Mouse (Mus musculus) v-Abl transformed pro-B cells (cell line): ENCODE data around the gene Snx29.

Experiments used
- in situ Hi-C, 2 experiments: fragments of 400-800 bp; cut with MboI; formaldehyde crosslinking; loops; one replicate each; pipeline ENCODE4 v1.15.1; 2025; ENCODE audit not compliant: unreplicated experiment in 2 of 2

The Snx29 gene

GRCm38 (mm10) chr16:11782082-11782481 lies 459.4 kb downstream of the Snx29 start:
- in situ Hi-C loops = no loop called here

- in situ Hi-C loops = no loop called here
These were observed 460.6 kb downstream of the Snx29 start for GRCm38 (mm10) chr16:11783337-11783736.

- in situ Hi-C loops = no loop called here
These were observed 461.6 kb downstream of the Snx29 start for GRCm38 (mm10) chr16:11784354-11784753.

GRCm38 (mm10) chr16:11785806-11786205 lies 463.1 kb downstream of the Snx29 start:
- in situ Hi-C loops = no loop called here

GRCm38 (mm10) chr16:11790476-11790875 lies 467.8 kb downstream of the Snx29 start:
- in situ Hi-C loops = no loop called here

GRCm38 (mm10) chr16:11793391-11793790 lies 470.7 kb downstream of the Snx29 start:
- in situ Hi-C loops = no loop called here

DNA sequence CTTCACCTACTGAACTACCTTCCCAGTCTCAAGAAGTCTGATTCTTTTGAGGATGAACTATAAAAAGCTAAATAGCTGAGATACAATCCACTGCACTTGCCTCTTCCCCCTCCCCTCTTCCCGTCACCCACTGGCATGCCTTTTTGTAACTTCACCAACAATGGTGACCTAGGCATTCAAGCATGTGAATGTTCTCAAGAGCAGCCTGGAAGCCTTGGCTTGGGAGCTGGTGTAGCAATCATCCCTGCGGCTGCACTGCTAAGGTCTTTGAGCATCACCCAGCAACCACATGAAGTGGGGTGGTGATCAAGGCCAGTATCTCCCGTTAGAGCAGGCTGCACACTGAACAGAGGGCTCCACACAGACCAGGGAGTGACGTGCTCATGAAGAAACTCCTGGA lies 471.9 kb downstream of the Snx29 start:
- in situ Hi-C loops = no loop called here

DNA sequence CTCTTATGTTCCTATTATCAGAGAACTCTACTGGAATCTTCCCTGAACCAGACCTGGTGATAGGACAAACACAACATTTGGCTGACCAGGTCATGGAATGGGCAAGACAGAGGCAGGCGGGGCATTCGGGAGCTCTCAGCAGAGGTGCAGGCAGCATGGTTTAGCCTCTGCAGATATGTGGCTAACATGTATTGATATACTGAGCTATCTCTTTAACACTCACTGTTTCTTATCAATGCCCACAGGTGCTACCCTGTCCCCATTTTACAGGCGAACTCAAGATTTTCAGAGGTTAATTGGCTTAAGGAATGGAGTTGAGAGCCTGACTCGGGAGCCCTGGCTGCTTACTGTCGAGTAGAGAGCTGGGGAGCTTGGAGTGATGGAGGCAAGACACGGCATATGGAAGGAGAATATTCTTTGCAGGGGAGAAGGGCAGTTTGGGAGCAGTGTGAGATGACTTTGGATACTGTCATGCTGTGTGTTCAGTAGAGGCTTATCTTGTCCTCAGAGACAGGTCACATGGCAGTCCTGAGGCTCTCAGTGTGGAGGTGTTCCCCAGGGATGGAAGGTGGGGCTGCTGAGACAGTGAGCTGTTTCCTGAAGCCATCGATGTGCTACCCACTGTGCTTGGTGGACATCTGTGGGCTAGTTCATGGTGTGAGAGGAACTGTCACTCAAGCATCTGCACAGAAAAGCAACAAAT lies 473.2 kb downstream of the Snx29 start:
- in situ Hi-C loops = no loop called here

DNA sequence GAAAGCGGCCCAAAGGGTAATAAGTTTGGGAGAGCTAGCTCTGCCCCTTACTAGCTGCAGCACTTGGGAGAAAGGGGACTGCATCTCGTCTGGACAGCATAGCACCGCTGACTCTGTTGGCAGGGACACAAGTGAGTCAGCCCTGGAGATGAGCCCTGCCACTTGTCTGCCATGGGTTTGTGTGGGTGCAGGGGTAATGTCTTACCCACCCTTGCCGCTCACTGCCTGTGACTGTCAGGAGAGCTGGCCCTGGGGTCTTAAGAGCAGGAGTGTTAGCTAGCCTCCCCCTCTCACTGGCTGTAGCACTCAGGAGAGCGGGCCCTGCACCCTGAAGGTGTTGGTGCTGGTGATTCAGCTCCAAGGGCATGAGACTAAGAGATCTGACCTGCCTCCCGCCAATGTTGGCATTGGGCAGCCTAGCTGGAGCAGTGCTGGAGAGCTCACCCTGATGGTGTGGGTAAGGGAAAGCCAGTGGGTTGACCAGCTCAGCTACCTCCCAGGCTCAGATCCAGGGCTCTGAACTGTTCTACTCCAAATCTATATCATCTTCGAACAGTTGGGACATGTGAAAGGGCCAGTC lies 479.3 kb downstream of the Snx29 start:
- in situ Hi-C loops = no loop called here
